Mouse (Mus musculus) midbrain, postnatal 0 days (tissue): Measurements from ENCODE around the gene Mlxip. TPM values are rescaled to one million over a fixed set of nuclear protein-coding genes. Genes with fewer than 3 reads are reported as not detected.
A peak's percentile ranks its signal among the peaks of the same experiment; 100 is the strongest.

Experiments used
- ATAC-seq: fragments of 200-750 bp; cut with Nextera tagmentation; 2 replicates; pipeline ENCODE4 v1.8.0; 2017; ENCODE audit warnings: moderate number of reproducible peaks, mild to moderate bottlenecking, moderate TSS enrichment, moderate library complexity; ENCODE audit not compliant: low FRiP score
- DNase-seq: peaks from one replicate; pipeline ENCODE4 v3.0.0-alpha.2; 2015; ENCODE audit warnings: low spot score
- H3K27ac ChIP-seq: fragments of 300-500 bp; sonication (generic); 2 replicates; pipeline ENCODE4 v1.5.1; 2014; ENCODE audit warnings: low read depth, mild to moderate bottlenecking, low read length, mixed read lengths
- H3K27me3 ChIP-seq: fragments of 300-500 bp; sonication (generic); 2 replicates; pipeline ENCODE4 v1.6.1; 2014; ENCODE audit warnings: low read length, control low read depth, mixed read lengths; ENCODE audit not compliant: insufficient read depth
- H3K36me3 ChIP-seq: fragments of 300-500 bp; sonication (generic); 2 replicates; pipeline ENCODE4 v1.6.1; 2014; ENCODE audit warnings: low read length, control low read depth, mixed read lengths; ENCODE audit not compliant: insufficient read depth
- H3K4me1 ChIP-seq: fragments of 300-500 bp; sonication (generic); 2 replicates; pipeline ENCODE4 v1.6.1; 2014; ENCODE audit warnings: mild to moderate bottlenecking, control low read depth, antibody characterized with exemption, low read length, mixed read lengths; ENCODE audit not compliant: insufficient read depth
- H3K4me2 ChIP-seq: fragments of 300-500 bp; sonication (generic); 2 replicates; pipeline ENCODE4 v1.6.1; 2014; ENCODE audit warnings: low read depth, mild to moderate bottlenecking, low read length, mixed read lengths; ENCODE audit not compliant: poor library complexity, severe bottlenecking
- H3K4me3 ChIP-seq: fragments of 300-500 bp; sonication (generic); 2 replicates; pipeline ENCODE4 v1.5.1; 2014; ENCODE audit warnings: low read depth, mild to moderate bottlenecking, low read length, moderate library complexity
- H3K9ac ChIP-seq: fragments of 300-500 bp; sonication (generic); replicated peaks from 2 replicates; pipeline ENCODE4 v1.6.1; 2014; ENCODE audit warnings: mild to moderate bottlenecking, low read length, moderate library complexity, mixed read lengths; ENCODE audit not compliant: poor library complexity, severe bottlenecking
- H3K9me3 ChIP-seq: fragments of 300-500 bp; sonication (generic); 2 replicates; pipeline ENCODE4 v1.6.1; 2016; ENCODE audit warnings: low read length, control low read depth
- CTCF ChIP-seq: IDR thresholded peaks from 2 replicates; pipeline ENCODE4 v1.5.1; 2016; ENCODE audit warnings: antibody characterized with exemption, mild to moderate bottlenecking
- WGBS: fragments of 180-500 bp; shearing (Covaris S2); extraction: QIAGEN DNeasy Blood & Tissue Kit; methylation state at CpG from one replicate; pipeline ENCODE4 v1.1.7; 2014; 5-methylcytosine and 5-hydroxymethylcytosine counted together
- polyA plus RNA-seq: library from polyadenylated mRNA; unstranded; fragments of >200 nt; fragmentation: Nextera tagmentation; extraction: Ambion mirVana; gene quantifications from 2 replicates; pipeline ENCODE4 v1.2.1, GENCODE M21; 2015
- total RNA-seq: library from RNA; depleted of rRNA; stranded (reverse); fragments of >200 nt; gene quantifications from 2 replicates; pipeline ENCODE4 v1.2.3, GENCODE M21; 2014

Gene Mlxip
- total and polyA plus RNA-seq, 2 experiments from 2014 or later: 11.3 to 16.6 TPM

DNA sequence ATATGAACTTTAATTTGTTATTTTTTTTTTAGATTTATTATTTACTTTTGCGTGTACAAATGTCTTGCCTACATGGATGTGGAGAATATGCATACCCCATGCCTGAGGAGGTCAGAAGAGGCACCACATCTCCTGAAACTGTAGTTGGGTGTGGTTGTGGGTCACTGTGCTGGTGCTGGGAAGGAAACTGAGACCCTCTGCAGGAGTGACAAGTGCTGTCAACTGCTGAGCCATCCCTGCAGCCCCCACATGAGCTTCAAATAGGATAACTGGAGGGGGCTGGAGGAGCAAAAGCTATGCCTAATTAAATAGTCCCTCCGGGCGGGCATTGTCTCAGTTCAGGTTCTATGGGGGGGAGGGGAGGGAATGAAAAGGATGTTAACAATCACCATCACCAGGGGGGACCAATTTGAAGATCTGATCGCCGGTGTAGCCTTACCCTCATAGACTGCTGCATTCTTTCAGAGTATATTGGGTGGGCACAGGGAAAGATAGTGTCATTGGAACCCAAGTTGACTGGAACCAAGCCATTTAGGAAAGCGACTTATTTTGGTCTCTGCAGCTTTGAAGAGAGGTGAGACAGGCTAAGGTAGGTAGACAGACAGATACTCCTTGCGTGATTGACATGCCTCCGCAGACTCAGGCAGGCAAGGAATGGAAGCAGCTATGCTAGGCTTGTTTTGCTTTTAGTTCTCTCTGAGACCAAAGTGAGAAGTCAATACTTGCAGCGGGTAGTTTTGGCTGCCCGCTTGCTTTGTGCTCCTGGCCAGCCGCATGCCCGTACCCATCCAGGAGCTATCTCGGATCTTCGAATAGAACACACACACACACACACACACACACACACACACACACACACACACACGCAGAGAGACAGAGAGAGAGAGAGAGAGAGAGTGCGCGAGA, 3.8 kb upstream of the Mlxip start:
- H3K9ac ChIP-seq: peak overlapping the region; percentile 9; the same call in 1 of the 2 replicates
- H3K4me2 ChIP-seq: peak overlapping the region; percentile 44
- H3K4me1 ChIP-seq: 0 out of 2 replicates have a peak, but pooled peaks cover 4% of the 10 kb centered on the region
- DNase-seq (no peak), ATAC-seq (no peak)
- no peaks in the 10 kb centered on the region for H3K9me3 ChIP-seq
- TF ChIP-seq CTCF: no peak
- 3% methylated on average over 16 of the region's 17 CpGs for WGBS
- peak overlapping the region; percentile 36 for H3K4me3 ChIP-seq
- H3K27ac ChIP-seq: no peak overlapping the region
- H3K36me3 ChIP-seq: no peaks in the 10 kb centered on the region
- H3K27me3 ChIP-seq: no peaks in the 10 kb centered on the region

GRCm38 (mm10) chr5:123391442-123391809, 3.2 kb upstream of the Mlxip start:
- ATAC-seq: no peak
- H3K36me3 ChIP-seq: no peaks in the 10 kb centered on the region
- 6% methylated on average over 5 of the region's 5 CpGs for WGBS
- H3K9ac ChIP-seq: 0 out of 2 replicates have a peak overlapping the region, but pooled peaks have one; percentile 9
- peaks cover 11% of the 10 kb centered on the region; the same call in 1 of the 2 replicates for H3K4me1 ChIP-seq
- H3K27me3 ChIP-seq: no peaks in the 10 kb centered on the region
- peak overlapping the region; percentile 44 for H3K4me2 ChIP-seq
- H3K4me3 ChIP-seq: peak overlapping the region; percentile 36
- H3K27ac ChIP-seq: no peak overlapping the region
- H3K9me3 ChIP-seq: no peaks in the 10 kb centered on the region
- peak; percentile 89 for DNase-seq
- no peak for TF ChIP-seq CTCF

DNA sequence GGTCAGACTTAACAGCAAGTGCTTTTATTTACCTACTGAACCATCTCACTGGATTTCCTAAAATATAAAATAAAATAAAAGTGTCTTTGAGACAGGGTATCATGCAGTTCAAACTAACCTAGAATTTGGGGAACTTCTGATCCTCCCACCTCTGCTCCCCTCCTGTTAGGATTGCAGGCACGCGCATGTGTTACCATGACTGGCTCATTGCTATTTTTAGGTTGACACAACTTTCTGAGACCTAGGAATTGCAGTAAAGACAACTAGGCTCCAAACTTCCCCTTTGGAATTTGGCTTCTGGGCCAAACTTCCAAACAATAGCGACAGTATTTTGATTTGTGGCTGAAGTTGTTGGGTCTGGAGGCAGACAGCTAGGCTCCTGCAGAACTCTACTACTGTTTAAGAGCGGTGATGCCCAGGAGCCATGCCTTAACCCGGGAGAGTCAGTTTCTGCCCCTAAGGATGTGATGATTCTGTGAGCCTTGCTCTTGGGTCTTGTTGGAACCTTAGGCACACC, 754 bp upstream of the Mlxip start:
- Histone ChIP-seq H3K36me3 (no peaks in the 10 kb centered on the region), H3K27me3 (no peaks in the 10 kb centered on the region), H3K4me2 (peak overlapping the region; percentile 74), H3K27ac (peak overlapping the region; percentile 51; the same call in 1 of the 2 replicates), H3K9me3 (no peaks in the 10 kb centered on the region), H3K9ac (peak overlapping the region; percentile 85; the same call in 1 of the 2 replicates), H3K4me3 (peak overlapping the region; percentile 96), H3K4me1 (peaks cover 25% of the 10 kb centered on the region)
- no peak for TF ChIP-seq CTCF
- WGBS: 28% methylated on average over 5 of the region's 5 CpGs
- DNase-seq: no peak
- no peak for ATAC-seq

- DNase-seq: no peak
- TF ChIP-seq CTCF: no peak
These were observed 621 bp downstream of the Mlxip start for GRCm38 (mm10) chr5:123394957-123395881.

GRCm38 (mm10) chr5:123396901-123397464, 2.4 kb downstream of the Mlxip start:
- no peaks in the 10 kb centered on the region for H3K36me3 ChIP-seq
- no peak for TF ChIP-seq CTCF
- peak overlapping the region; percentile 96 for H3K4me3 ChIP-seq
- peaks cover 25% of the 10 kb centered on the region for H3K4me1 ChIP-seq
- H3K9me3 ChIP-seq: no peaks in the 10 kb centered on the region
- peak overlapping the region; percentile 85 for H3K9ac ChIP-seq
- H3K4me2 ChIP-seq: peak overlapping the region; percentile 74
- no peaks in the 10 kb centered on the region for H3K27me3 ChIP-seq
- 61% methylated on average over 8 of the region's 8 CpGs for WGBS
- DNase-seq: no peak
- ATAC-seq: no peak
- H3K27ac ChIP-seq: no peak overlapping the region

More at GRCm38 (mm10) chr5:123394957-123395881, 621 bp downstream of the Mlxip start:
- Histone ChIP-seq H3K4me3 (peak overlapping the region; percentile 96), H3K9ac (peak overlapping the region; percentile 85), H3K4me2 (peak overlapping the region; percentile 74), H3K9me3 (no peaks in the 10 kb centered on the region), H3K36me3 (no peaks in the 10 kb centered on the region), H3K4me1 (peaks cover 25% of the 10 kb centered on the region), H3K27me3 (no peaks in the 10 kb centered on the region), H3K27ac (peak overlapping the region; percentile 80)
- WGBS: under 1% methylated on average over 61 of the region's 65 CpGs
- peak; percentile 36; the same call in 1 of the 2 replicates for ATAC-seq
